Mouse (Mus musculus): Measurements from ENCODE around the gene Tmem79. TPM values are rescaled to one million over a fixed set of nuclear protein-coding genes. Genes with fewer than 3 reads are reported as not detected.
"Not testable (repeated sequence)": the region's sequence is repeated elsewhere in the genome, so short reads cannot be mapped to it uniquely, and the experiment has no call there.

Tmem79 gene
- total RNA-seq, 2 experiments from 2014 or later = 1.5 to 1.9 TPM

DNA sequence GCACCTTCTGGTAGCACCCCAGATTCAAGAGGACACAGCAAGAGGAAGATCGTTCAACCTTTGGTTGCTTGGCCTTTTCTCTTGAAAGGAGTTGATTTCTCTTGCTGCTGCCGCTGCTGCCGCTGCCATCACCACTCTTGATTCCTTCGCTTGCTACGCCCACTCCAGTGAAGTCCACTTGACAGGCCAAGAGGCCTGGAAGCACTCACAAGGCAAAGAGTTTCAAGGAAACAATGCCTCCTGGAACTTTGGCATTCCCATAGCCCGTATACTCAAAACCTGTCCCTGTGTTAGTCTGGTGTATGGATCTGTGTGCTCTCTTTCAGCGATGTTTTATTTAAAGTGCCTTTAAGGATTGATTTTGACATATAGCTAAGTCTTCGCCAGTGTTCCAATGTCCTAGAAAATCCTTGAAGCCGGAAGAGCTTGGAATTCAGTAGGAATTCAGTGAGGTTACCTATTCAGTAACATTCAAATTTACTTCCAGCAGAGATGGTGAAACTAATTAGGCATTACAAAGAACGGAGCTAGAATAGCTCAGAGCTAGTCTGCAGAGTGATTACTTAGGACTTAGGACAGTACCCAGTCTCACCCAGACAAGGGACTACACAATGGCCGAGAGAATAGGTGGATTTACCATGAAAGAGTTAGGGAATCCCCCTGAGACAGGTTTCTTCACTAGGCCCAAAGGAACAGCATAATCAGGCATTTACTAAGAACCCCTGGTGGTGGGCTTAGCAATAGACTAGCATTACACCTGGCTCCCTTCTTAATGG is 54.6 kb downstream of the Tmem79 start:
- not testable (repeated sequence) for DNase-seq

DNA sequence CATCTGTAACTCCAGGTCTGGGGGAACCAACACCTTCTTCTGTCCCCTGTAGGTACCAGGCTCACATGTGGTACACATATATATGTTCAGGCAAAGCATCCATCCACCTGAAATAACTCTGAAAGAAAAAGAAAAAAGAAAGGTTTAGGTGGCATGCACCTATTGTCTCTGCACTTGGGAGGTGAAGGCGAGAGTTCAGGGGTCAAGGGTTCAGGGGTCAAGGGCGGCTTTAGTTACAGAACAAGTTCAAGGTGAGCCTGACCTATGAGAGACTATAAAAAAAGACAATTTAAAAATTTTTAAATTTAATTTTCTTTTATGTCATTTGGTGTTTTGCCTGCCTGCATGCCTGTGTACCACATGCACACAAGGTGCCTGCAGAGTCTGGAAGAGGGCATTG is 55.9 kb downstream of the Tmem79 start:
- no peak for DNase-seq

Other genes starting within 250 kb of the Tmem79 start
- gene Mef2d, start 193.8 kb downstream of the Tmem79 start, total RNA-seq (2021) = 100 to 1,000 TPM; 191 to 207 TPM
- gene Rhbg, start 81.4 kb downstream of the Tmem79 start, total RNA-seq (2021) = not detected
- under 1 TPM; 0.47 to 0.76 TPM for gene Gm38392, start 48.9 kb downstream of the Tmem79 start, total RNA-seq (2021)
- 1 to 10 TPM; 5.0 to 5.3 TPM for gene Tsacc, start 39.1 kb downstream of the Tmem79 start, total RNA-seq (2021)
- 100 to 1,000 TPM; 185 to 188 TPM for gene Cct3, start 39.0 kb downstream of the Tmem79 start, total RNA-seq (2021)
- 10 to 100 TPM; 78.4 to 84.8 TPM for gene Glmp, start 11.1 kb downstream of the Tmem79 start, total RNA-seq (2021)
- gene Smg5, start 112 bp upstream of the Tmem79 start, total RNA-seq (2021) = 10 to 100 TPM; 65.1 to 72.6 TPM
- gene Paqr6, start 28.4 kb upstream of the Tmem79 start, total RNA-seq (2021) = 10 to 100 TPM; 13.6 to 14.2 TPM
- gene Bglap3, start 36.6 kb upstream of the Tmem79 start, total RNA-seq (2021) = under 1 TPM in 1 of 2 experiments, not detected in 1; 0.63 TPM
- gene Bglap2, start 42.6 kb upstream of the Tmem79 start, total RNA-seq (2021) = not detected
- not detected for gene Bglap, start 48.3 kb upstream of the Tmem79 start, total RNA-seq (2021)
- gene Pmf1, start 74.2 kb upstream of the Tmem79 start, total RNA-seq (2021) = 1 to 10 TPM; 5.3 to 6.3 TPM
- gene Slc25a44, start 89.0 kb upstream of the Tmem79 start, total RNA-seq (2021) = 10 to 100 TPM; 68.6 to 69.1 TPM
- gene Sema4a, start 125.0 kb upstream of the Tmem79 start, total RNA-seq (2021) = 10 to 100 TPM; 34.1 to 36.8 TPM
- gene Lmna, start 173.8 kb upstream of the Tmem79 start, total RNA-seq (2021) = 10 to 100 TPM; 32.6 to 34.3 TPM
- 1 to 10 TPM; 4.0 to 4.4 TPM for gene Mex3a, start 196.2 kb upstream of the Tmem79 start, total RNA-seq (2021)
- under 1 TPM in 1 of 2 experiments, not detected in 1; 0.63 TPM for gene Rab25, start 212.2 kb upstream of the Tmem79 start, total RNA-seq (2021)
- gene Lamtor2, start 216.9 kb upstream of the Tmem79 start, total RNA-seq (2021) = 100 to 1,000 TPM in 1 of 2 experiments, 10 to 100 TPM in 1; 91.0 to 111 TPM
- gene Ubqln4, start 217.6 kb upstream of the Tmem79 start, total RNA-seq (2021) = 100 to 1,000 TPM; 109 to 111 TPM
- gene Ssr2, start 239.7 kb upstream of the Tmem79 start, total RNA-seq (2021) = 10 to 100 TPM; 97.1 to 98.9 TPM

Measured in layer of hippocampus, postnatal 36 days (tissue).